Mouse (Mus musculus): ENCODE data around the gene Srd5a1.
A peak's percentile ranks its signal among the peaks of the same experiment; 100 is the strongest.
"Not testable (repeated sequence)": the region's sequence is repeated elsewhere in the genome, so short reads cannot be mapped to it uniquely, and the experiment has no call there.

Gene Srd5a1

GRCm38 (mm10) chr13:69611398-69612174, at the start of gene Srd5a1:
Gene Srd5a1 (minus strand): TSS chr13:69611442.
- peak; percentile 100 for DNase-seq

- no peak for DNase-seq
These were observed 43.3 kb upstream of the Srd5a1 start for GRCm38 (mm10) chr13:69654508-69654907.

GRCm38 (mm10) chr13:69646481-69646880, 35.2 kb upstream of the Srd5a1 start:
- DNase-seq = no peak

GRCm38 (mm10) chr13:69645694-69646423, 34.6 kb upstream of the Srd5a1 start:
- DNase-seq = no peak

- peak; percentile 61 for DNase-seq
These were observed 33.4 kb upstream of the Srd5a1 start for GRCm38 (mm10) chr13:69644427-69645166.

GRCm38 (mm10) chr13:69643937-69644336, 32.7 kb upstream of the Srd5a1 start:
- DNase-seq = no peak

GRCm38 (mm10) chr13:69642656-69643216, 31.5 kb upstream of the Srd5a1 start:
- DNase-seq = no peak

- no peak for DNase-seq
These were observed 29.8 kb upstream of the Srd5a1 start for GRCm38 (mm10) chr13:69641017-69641416.

- no peak for DNase-seq
These were observed 29.3 kb upstream of the Srd5a1 start for GRCm38 (mm10) chr13:69640541-69640940.

GRCm38 (mm10) chr13:69640126-69640525, 28.9 kb upstream of the Srd5a1 start:
- no peak for DNase-seq

GRCm38 (mm10) chr13:69639251-69639650, 28.0 kb upstream of the Srd5a1 start:
- no peak for DNase-seq

GRCm38 (mm10) chr13:69638108-69638626, 26.9 kb upstream of the Srd5a1 start:
- no peak for DNase-seq

- no peak for DNase-seq
These were observed 26.4 kb upstream of the Srd5a1 start for GRCm38 (mm10) chr13:69637657-69638056.

GRCm38 (mm10) chr13:69636816-69637215, 25.6 kb upstream of the Srd5a1 start:
- no peak for DNase-seq

GRCm38 (mm10) chr13:69636375-69636774, 25.1 kb upstream of the Srd5a1 start:
- DNase-seq = peak; percentile 38

GRCm38 (mm10) chr13:69635836-69636235, 24.6 kb upstream of the Srd5a1 start:
- DNase-seq = not testable (repeated sequence)

- DNase-seq = no peak
These were observed 22.7 kb upstream of the Srd5a1 start for GRCm38 (mm10) chr13:69633988-69634387.

GRCm38 (mm10) chr13:69633551-69633950, 22.3 kb upstream of the Srd5a1 start:
- DNase-seq = no peak

- peak; percentile 81 for DNase-seq
These were observed 20.4 kb upstream of the Srd5a1 start for GRCm38 (mm10) chr13:69631659-69632058.

GRCm38 (mm10) chr13:69631111-69631510, 19.9 kb upstream of the Srd5a1 start:
- DNase-seq = peak; percentile 61

GRCm38 (mm10) chr13:69630576-69630975, 19.3 kb upstream of the Srd5a1 start:
- DNase-seq = no peak

- DNase-seq = no peak
These were observed 16.7 kb upstream of the Srd5a1 start for GRCm38 (mm10) chr13:69627941-69628340.

GRCm38 (mm10) chr13:69624510-69624909, 13.3 kb upstream of the Srd5a1 start:
- DNase-seq = no peak
